ENCODE assay signal across 18 mouse cellular contexts in the genomic region with DNA sequence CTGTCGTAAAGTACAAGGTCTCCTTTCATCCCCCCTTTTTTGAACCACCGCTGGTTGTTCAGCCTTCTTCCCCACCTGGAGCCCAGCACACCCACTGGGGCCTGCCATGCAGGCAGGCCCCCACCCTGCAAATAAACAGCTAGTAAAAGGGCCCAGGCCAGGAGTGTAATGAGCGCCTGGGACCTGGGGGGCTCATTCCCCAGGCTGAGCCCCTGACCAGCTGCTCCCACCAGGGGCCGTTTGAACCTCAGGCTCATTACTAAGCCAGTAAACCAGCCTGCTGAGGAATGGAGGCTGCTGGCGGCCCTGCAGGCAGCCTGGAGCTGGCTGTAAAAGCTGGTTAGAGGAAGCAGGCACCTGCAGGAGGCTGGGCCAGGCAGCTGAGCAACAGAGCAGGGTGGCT.
DNase-seq lines count a peak whose midpoint lies in the region; ATAC-seq and TF ChIP-seq lines count a peak whose summit lies in the region.
"Had no signal": no experiment of that assay in that cellular context is flagged by ENCODE, and none has a peak within 500 bp of the region (broad histone marks: within the 10 kb centered on the region; RNA-seq: fewer than 3 reads in every experiment).

No protein-coding gene starts in this region.

- 28% methylated on average over 5 of the region's 5 CpGs for WGBS in midbrain, embryonic 12.5 days
- 24% methylated on average over 5 of the region's 5 CpGs for WGBS in midbrain, postnatal 0 days
- 3% methylated on average over 5 of the region's 5 CpGs for WGBS in limb, embryonic 12.5 days
- 21% methylated on average over 5 of the region's 5 CpGs for WGBS in forebrain, embryonic 11.5 days

- no peaks in the 10 kb centered on the region for H3K27me3 ChIP-seq in midbrain, embryonic 12.5 days
- no peaks in the 10 kb centered on the region for H3K27me3 ChIP-seq in midbrain, postnatal 0 days (ENCODE audit: insufficient read depth, low read length)
- 0 out of 2 replicates have a peak, but pooled peaks cover 7% of the 10 kb centered on the region for H3K27me3 ChIP-seq in limb, embryonic 12.5 days
- no peaks in the 10 kb centered on the region for H3K27me3 ChIP-seq in forebrain, embryonic 11.5 days (ENCODE audit: control insufficient read depth, insufficient read depth, low read length)
- H3K27me3 ChIP-seq: heart, embryonic 15.5 days; hindbrain, embryonic 12.5 days; Patski had no signal

- H3K36me3 ChIP-seq in midbrain, embryonic 12.5 days = no peaks in the 10 kb centered on the region
- no peaks in the 10 kb centered on the region for H3K36me3 ChIP-seq in midbrain, postnatal 0 days (ENCODE audit: insufficient read depth, low read length)
- H3K36me3 ChIP-seq in limb, embryonic 12.5 days = no peaks in the 10 kb centered on the region
- no peaks in the 10 kb centered on the region for H3K36me3 ChIP-seq in forebrain, embryonic 11.5 days (ENCODE audit: control insufficient read depth, insufficient read depth, low read length)
- H3K36me3 ChIP-seq: hindbrain, embryonic 12.5 days had no signal

- H3K4me1 ChIP-seq in midbrain, embryonic 12.5 days = peaks cover 4% of the 10 kb centered on the region; the same call in 1 of the 2 replicates
- H3K4me1 ChIP-seq in midbrain, postnatal 0 days (ENCODE audit: insufficient read depth, low read length) = no peaks in the 10 kb centered on the region
- H3K4me1 ChIP-seq in limb, embryonic 12.5 days (replicated peaks) = peaks cover 42% of the 10 kb centered on the region
- H3K4me1 ChIP-seq in forebrain, embryonic 11.5 days (replicated peaks; ENCODE audit: control insufficient read depth, insufficient read depth, low read length) = no peaks in the 10 kb centered on the region

- no peak overlapping the region for H3K4me3 ChIP-seq in midbrain, embryonic 12.5 days
- no peak overlapping the region for H3K4me3 ChIP-seq in midbrain, postnatal 0 days (ENCODE audit: low read depth, low read length)
- H3K4me3 ChIP-seq in limb, embryonic 12.5 days (replicated peaks) = no peak overlapping the region
- no peak overlapping the region for H3K4me3 ChIP-seq in forebrain, embryonic 11.5 days (ENCODE audit: low read depth, low read length)
- H3K4me3 ChIP-seq: gastrocnemius, adult 2 months; heart, embryonic 15.5 days; hindbrain, embryonic 12.5 days; myocyte had no signal

- H3K4me2 ChIP-seq in midbrain, embryonic 12.5 days (replicated peaks) = no peak overlapping the region
- no peak overlapping the region for H3K4me2 ChIP-seq in midbrain, postnatal 0 days (ENCODE audit: low read depth, low read length, poor library complexity, severe bottlenecking)
- no peak overlapping the region for H3K4me2 ChIP-seq in limb, embryonic 12.5 days
- H3K4me2 ChIP-seq in forebrain, embryonic 11.5 days (ENCODE audit: low read depth, low read length, severe bottlenecking) = no peak overlapping the region
- H3K4me2 ChIP-seq: heart, embryonic 15.5 days; hindbrain, embryonic 12.5 days had no signal

- DNase-seq in midbrain, postnatal 0 days (ENCODE audit: low spot score) = no peak
- peak; percentile 90 for DNase-seq in forelimb bud, embryonic 11.5 days (ENCODE audit: low read depth, low spot score)
- DNase-seq in thymus, postnatal 0 days (ENCODE audit: low spot score) = peak; percentile 62
- DNase-seq in forebrain, embryonic 11.5 days (ENCODE audit: low spot score) = no peak
- DNase-seq in right cerebral cortex, postnatal 25 days = no peak
- DNase-seq in cerebellum, postnatal 25 days = no peak
- DNase-seq: adrenal gland, postnatal 25 days; cerebellum, adult 8-10 months; forebrain, postnatal 0 days; gastrocnemius, adult 2 months; heart, adult 18-20 months had no signal

- H3K27ac ChIP-seq in midbrain, embryonic 12.5 days (replicated peaks) = no peak overlapping the region; the same call in 1 of the 2 replicates
- no peak overlapping the region for H3K27ac ChIP-seq in midbrain, postnatal 0 days (ENCODE audit: low read depth, low read length)
- H3K27ac ChIP-seq in limb, embryonic 12.5 days = peak overlapping the region; percentile 81
- H3K27ac ChIP-seq in forebrain, embryonic 11.5 days (ENCODE audit: low read depth, low read length) = no peak overlapping the region
- H3K27ac ChIP-seq: gastrocnemius, adult 2 months; heart, embryonic 15.5 days; hindbrain, embryonic 12.5 days; liver, embryonic 14.5 days had no signal

- no peak overlapping the region for H3K9ac ChIP-seq in midbrain, embryonic 12.5 days (replicated peaks)
- no peak overlapping the region for H3K9ac ChIP-seq in midbrain, postnatal 0 days (replicated peaks; ENCODE audit: low read length, poor library complexity, severe bottlenecking)
- no peak overlapping the region for H3K9ac ChIP-seq in limb, embryonic 12.5 days (replicated peaks)
- no peak overlapping the region for H3K9ac ChIP-seq in forebrain, embryonic 11.5 days (ENCODE audit: low read length)
- H3K9ac ChIP-seq: forebrain, postnatal 0 days; heart, embryonic 15.5 days; hindbrain, embryonic 12.5 days; liver, embryonic 14.5 days had no signal

- peak; percentile 52; the same call in 1 of the 2 replicates for ATAC-seq in midbrain, embryonic 12.5 days (ENCODE audit: low FRiP score, low read depth)
- ATAC-seq in midbrain, postnatal 0 days (ENCODE audit: low FRiP score) = no peak
- ATAC-seq in limb, embryonic 12.5 days (ENCODE audit: insufficient number of reproducible peaks, insufficient read depth, low FRiP score, low TSS enrichment, low read depth) = peak; percentile 92
- no peak for ATAC-seq in forebrain, embryonic 11.5 days (replicated peaks; ENCODE audit: low FRiP score)
- ATAC-seq: forebrain, postnatal 0 days; Patski had no signal

- no peak for TF ChIP-seq CTCF in midbrain, postnatal 0 days (IDR thresholded peaks at IDR 0.05)

- no peaks in the 10 kb centered on the region for H3K9me3 ChIP-seq in midbrain, embryonic 12.5 days
- H3K9me3 ChIP-seq in midbrain, postnatal 0 days (ENCODE audit: low read length) = no peaks in the 10 kb centered on the region
- peaks cover 3% of the 10 kb centered on the region; the same call in 1 of the 2 replicates for H3K9me3 ChIP-seq in limb, embryonic 12.5 days
- no peaks in the 10 kb centered on the region for H3K9me3 ChIP-seq in forebrain, embryonic 11.5 days (ENCODE audit: control insufficient read depth, low read length)
- H3K9me3 ChIP-seq: heart, embryonic 15.5 days; hindbrain, embryonic 12.5 days had no signal

Comparison
In these comparisons a context has a peak if more than half of its experiments do, and no peak if none do; other contexts are left out.
1. ATAC-seq: peak in midbrain, embryonic 12.5 days (single experiment) and limb, embryonic 12.5 days (single experiment); none in midbrain, postnatal 0 days (single experiment) and forebrain, embryonic 11.5 days (single experiment).
2. DNase-seq: peak in forelimb bud, embryonic 11.5 days (single experiment) and thymus, postnatal 0 days (single experiment); none in midbrain, postnatal 0 days (single experiment), forebrain, embryonic 11.5 days (single experiment), right cerebral cortex, postnatal 25 days (single experiment) and cerebellum, postnatal 25 days (0 of 2).